Mouse (Mus musculus) lung, postnatal 0 days (tissue): ENCODE data around the gene Mob3b.

ENCODE experiments used
- CTCF ChIP-seq: IDR thresholded peaks from 2 replicates; pipeline ENCODE4 v1.5.1; 2016; ENCODE audit warnings: antibody characterized with exemption, mild to moderate bottlenecking
- EP300 ChIP-seq: IDR thresholded peaks from 2 replicates; pipeline ENCODE4 v1.6.1; 2016; ENCODE audit warnings: antibody characterized with exemption, mild to moderate bottlenecking, control low read depth

DNA sequence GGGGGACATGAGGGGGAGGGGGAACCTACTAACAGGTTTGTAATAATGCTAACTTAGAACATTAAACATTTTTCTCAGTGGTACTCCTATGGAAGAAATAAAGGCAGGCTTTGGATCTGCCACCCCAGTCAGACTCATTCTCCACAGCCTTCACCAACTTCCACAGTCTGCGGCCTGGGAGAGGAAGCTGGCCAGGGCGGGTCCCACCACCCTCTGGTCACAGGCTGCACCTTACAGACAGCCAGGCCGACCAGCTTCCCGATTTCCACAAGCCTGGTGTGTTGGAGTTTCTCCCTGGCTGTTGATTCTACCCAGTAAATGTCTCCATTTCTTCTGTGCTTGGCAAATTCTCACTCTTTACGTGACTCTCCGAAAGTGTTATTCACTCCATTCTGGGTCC lies 197.8 kb downstream of the Mob3b start:
- no peak for TF ChIP-seq CTCF
- TF ChIP-seq EP300, result no peak
